Mouse (Mus musculus) stomach, postnatal 0 days (tissue): ENCODE measurements around the gene Amotl1.

Source experiments
- CTCF ChIP-seq: IDR thresholded peaks from 2 replicates; pipeline ENCODE4 v1.5.1; 2016; ENCODE audit warnings: antibody characterized with exemption, low read depth, mild to moderate bottlenecking, moderate library complexity
- EP300 ChIP-seq: optimal IDR thresholded peaks from 2 replicates; pipeline ENCODE3; 2016; ENCODE audit warnings: antibody characterized with exemption

- no peak for TF ChIP-seq CTCF
- TF ChIP-seq EP300, result no peak
Measured at GRCm38 (mm10) chr9:14533659-14534058, 111.2 kb downstream of the Amotl1 start.
